Mouse (Mus musculus): ENCODE data around the gene Atp13a3. TPM values are rescaled to one million over a fixed set of nuclear protein-coding genes. Genes with fewer than 3 reads are reported as not detected.

The Atp13a3 gene
- polyA plus RNA-seq, 1 experiment from 2014 or later, result 7.2 TPM

- WGBS, result 41% methylated on average over 5 of the region's 5 CpGs
- no peak overlapping the region for H3K4me2 ChIP-seq (ENCODE audit: low read depth, low read length)
- no peak overlapping the region for H3K9ac ChIP-seq (ENCODE audit: low read length)
- no peak; the same call in 1 of the 2 replicates for ATAC-seq (replicated peaks; ENCODE audit: extremely low read depth, insufficient read depth, low FRiP score)
- H3K27ac ChIP-seq (ENCODE audit: low read length), result no peak overlapping the region
- peaks cover 14% of the 10 kb centered on the region for H3K4me1 ChIP-seq (ENCODE audit: control insufficient read depth, insufficient read depth, low read length)
- H3K36me3 ChIP-seq (ENCODE audit: control insufficient read depth, insufficient read depth), result no peaks in the 10 kb centered on the region
- no peaks in the 10 kb centered on the region for H3K27me3 ChIP-seq (ENCODE audit: control insufficient read depth, insufficient read depth, low read length)
- no peaks in the 10 kb centered on the region for H3K9me3 ChIP-seq (replicated peaks; ENCODE audit: control insufficient read depth, low read length)
- no peak overlapping the region for H3K4me3 ChIP-seq (ENCODE audit: low read length)
Measured at GRCm38 (mm10) chr16:30439841-30440240, 34.1 kb upstream of the Atp13a3 start.

- Histone ChIP-seq H3K9me3 (replicated peaks; ENCODE audit: control insufficient read depth, low read length) (no peaks in the 10 kb centered on the region), H3K4me2 (ENCODE audit: low read depth, low read length) (no peak overlapping the region), H3K36me3 (ENCODE audit: control insufficient read depth, insufficient read depth) (no peaks in the 10 kb centered on the region), H3K9ac (ENCODE audit: low read length) (no peak overlapping the region), H3K4me3 (ENCODE audit: low read length) (no peak overlapping the region), H3K27ac (ENCODE audit: low read length) (no peak overlapping the region), H3K4me1 (ENCODE audit: control insufficient read depth, insufficient read depth, low read length) (peaks cover 14% of the 10 kb centered on the region), H3K27me3 (ENCODE audit: control insufficient read depth, insufficient read depth, low read length) (no peaks in the 10 kb centered on the region)
- 47% methylated on average over 6 of the region's 6 CpGs for WGBS
- ATAC-seq (replicated peaks; ENCODE audit: extremely low read depth, insufficient read depth, low FRiP score), result no peak
Measured at GRCm38 (mm10) chr16:30439411-30439810, 33.6 kb upstream of the Atp13a3 start.

- Histone ChIP-seq H3K4me3 (ENCODE audit: low read length) (no peak overlapping the region), H3K4me1 (ENCODE audit: control insufficient read depth, insufficient read depth, low read length) (peaks cover 9% of the 10 kb centered on the region), H3K4me2 (ENCODE audit: low read depth, low read length) (no peak overlapping the region), H3K27me3 (ENCODE audit: control insufficient read depth, insufficient read depth, low read length) (no peaks in the 10 kb centered on the region), H3K9me3 (replicated peaks; ENCODE audit: control insufficient read depth, low read length) (no peaks in the 10 kb centered on the region), H3K9ac (ENCODE audit: low read length) (no peak overlapping the region), H3K27ac (ENCODE audit: low read length) (no peak overlapping the region), H3K36me3 (ENCODE audit: control insufficient read depth, insufficient read depth) (no peaks in the 10 kb centered on the region)
- ATAC-seq (replicated peaks; ENCODE audit: extremely low read depth, insufficient read depth, low FRiP score), result no peak
- 85% methylated on average over 7 of the region's 7 CpGs for WGBS
Measured at GRCm38 (mm10) chr16:30436276-30436675, 30.5 kb upstream of the Atp13a3 start.

GRCm38 (mm10) chr16:30435393-30435792 lies 29.6 kb upstream of the Atp13a3 start:
- H3K9me3 ChIP-seq (replicated peaks; ENCODE audit: control insufficient read depth, low read length), result no peaks in the 10 kb centered on the region
- no peak overlapping the region for H3K9ac ChIP-seq (ENCODE audit: low read length)
- H3K4me1 ChIP-seq (ENCODE audit: control insufficient read depth, insufficient read depth, low read length), result peaks cover 9% of the 10 kb centered on the region
- H3K4me2 ChIP-seq (ENCODE audit: low read depth, low read length), result no peak overlapping the region
- H3K4me3 ChIP-seq (ENCODE audit: low read length), result no peak overlapping the region
- H3K27ac ChIP-seq (ENCODE audit: low read length), result no peak overlapping the region
- ATAC-seq (replicated peaks; ENCODE audit: extremely low read depth, insufficient read depth, low FRiP score), result no peak
- WGBS, result 27% methylated on average over 4 of the region's 4 CpGs
- H3K36me3 ChIP-seq (ENCODE audit: control insufficient read depth, insufficient read depth), result no peaks in the 10 kb centered on the region
- H3K27me3 ChIP-seq (ENCODE audit: control insufficient read depth, insufficient read depth, low read length), result no peaks in the 10 kb centered on the region

GRCm38 (mm10) chr16:30433148-30433547 lies 27.4 kb upstream of the Atp13a3 start:
- WGBS, result 93% methylated on average over 3 of the region's 3 CpGs
- Histone ChIP-seq H3K4me1 (ENCODE audit: control insufficient read depth, insufficient read depth, low read length) (peaks cover 8% of the 10 kb centered on the region), H3K4me2 (ENCODE audit: low read depth, low read length) (no peak overlapping the region), H3K4me3 (ENCODE audit: low read length) (no peak overlapping the region), H3K9me3 (replicated peaks; ENCODE audit: control insufficient read depth, low read length) (no peaks in the 10 kb centered on the region), H3K9ac (ENCODE audit: low read length) (no peak overlapping the region), H3K36me3 (ENCODE audit: control insufficient read depth, insufficient read depth) (no peaks in the 10 kb centered on the region), H3K27ac (ENCODE audit: low read length) (no peak overlapping the region), H3K27me3 (ENCODE audit: control insufficient read depth, insufficient read depth, low read length) (no peaks in the 10 kb centered on the region)
- ATAC-seq (replicated peaks; ENCODE audit: extremely low read depth, insufficient read depth, low FRiP score), result no peak

GRCm38 (mm10) chr16:30432111-30432510 lies 26.3 kb upstream of the Atp13a3 start:
- Histone ChIP-seq H3K27ac (ENCODE audit: low read length) (no peak overlapping the region), H3K4me1 (ENCODE audit: control insufficient read depth, insufficient read depth, low read length) (peaks cover 8% of the 10 kb centered on the region), H3K4me2 (ENCODE audit: low read depth, low read length) (no peak overlapping the region), H3K9ac (ENCODE audit: low read length) (no peak overlapping the region), H3K9me3 (replicated peaks; ENCODE audit: control insufficient read depth, low read length) (no peaks in the 10 kb centered on the region), H3K27me3 (ENCODE audit: control insufficient read depth, insufficient read depth, low read length) (no peaks in the 10 kb centered on the region), H3K36me3 (ENCODE audit: control insufficient read depth, insufficient read depth) (no peaks in the 10 kb centered on the region), H3K4me3 (ENCODE audit: low read length) (no peak overlapping the region)
- no peak for ATAC-seq (replicated peaks; ENCODE audit: extremely low read depth, insufficient read depth, low FRiP score)
- WGBS, result 85% methylated on average over 2 of the region's 2 CpGs

GRCm38 (mm10) chr16:30430512-30431088 lies 24.8 kb upstream of the Atp13a3 start:
- Histone ChIP-seq H3K4me2 (ENCODE audit: low read depth, low read length) (no peak overlapping the region), H3K9me3 (replicated peaks; ENCODE audit: control insufficient read depth, low read length) (no peaks in the 10 kb centered on the region), H3K9ac (ENCODE audit: low read length) (no peak overlapping the region), H3K36me3 (ENCODE audit: control insufficient read depth, insufficient read depth) (no peaks in the 10 kb centered on the region), H3K4me1 (ENCODE audit: control insufficient read depth, insufficient read depth, low read length) (peaks cover 8% of the 10 kb centered on the region), H3K27me3 (ENCODE audit: control insufficient read depth, insufficient read depth, low read length) (no peaks in the 10 kb centered on the region), H3K4me3 (ENCODE audit: low read length) (no peak overlapping the region), H3K27ac (ENCODE audit: low read length) (no peak overlapping the region)
- WGBS, result 88% methylated on average over 2 of the region's 2 CpGs
- no peak for ATAC-seq (replicated peaks; ENCODE audit: extremely low read depth, insufficient read depth, low FRiP score)

GRCm38 (mm10) chr16:30428753-30429260 lies 23.0 kb upstream of the Atp13a3 start:
- WGBS, result 49% methylated on average over 4 of the region's 4 CpGs
- H3K4me2 ChIP-seq (ENCODE audit: low read depth, low read length), result no peak overlapping the region
- H3K36me3 ChIP-seq (ENCODE audit: control insufficient read depth, insufficient read depth), result no peaks in the 10 kb centered on the region
- no peak overlapping the region for H3K4me3 ChIP-seq (ENCODE audit: low read length)
- no peak overlapping the region for H3K9ac ChIP-seq (ENCODE audit: low read length)
- 0 out of 2 replicates have a peak, but pooled peaks cover 4% of the 10 kb centered on the region for H3K4me1 ChIP-seq (ENCODE audit: control insufficient read depth, insufficient read depth, low read length)
- H3K27me3 ChIP-seq (ENCODE audit: control insufficient read depth, insufficient read depth, low read length), result no peaks in the 10 kb centered on the region
- no peak for ATAC-seq (replicated peaks; ENCODE audit: extremely low read depth, insufficient read depth, low FRiP score)
- H3K27ac ChIP-seq (ENCODE audit: low read length), result no peak overlapping the region
- H3K9me3 ChIP-seq (replicated peaks; ENCODE audit: control insufficient read depth, low read length), result no peaks in the 10 kb centered on the region

GRCm38 (mm10) chr16:30427466-30427865 lies 21.7 kb upstream of the Atp13a3 start:
- Histone ChIP-seq H3K9me3 (replicated peaks; ENCODE audit: control insufficient read depth, low read length) (no peaks in the 10 kb centered on the region), H3K27ac (ENCODE audit: low read length) (no peak overlapping the region), H3K36me3 (ENCODE audit: control insufficient read depth, insufficient read depth) (no peaks in the 10 kb centered on the region), H3K27me3 (ENCODE audit: control insufficient read depth, insufficient read depth, low read length) (no peaks in the 10 kb centered on the region), H3K9ac (ENCODE audit: low read length) (no peak overlapping the region), H3K4me3 (ENCODE audit: low read length) (no peak overlapping the region), H3K4me2 (ENCODE audit: low read depth, low read length) (no peak overlapping the region), H3K4me1 (ENCODE audit: control insufficient read depth, insufficient read depth, low read length) (peaks cover 6% of the 10 kb centered on the region; the same call in 1 of the 2 replicates)
- WGBS, result 77% methylated on average over 4 of the region's 4 CpGs
- ATAC-seq (replicated peaks; ENCODE audit: extremely low read depth, insufficient read depth, low FRiP score), result no peak

Measured in heart, embryonic 16.5 days (tissue).